Mouse (Mus musculus) liver, postnatal 0 days (tissue): ENCODE measurements around the gene Slc6a19.

Source experiments
- CTCF ChIP-seq: sonication (generic); IDR thresholded peaks from 2 replicates; pipeline ENCODE4 v1.5.1; 2016; ENCODE audit warnings: antibody characterized with exemption, low read depth
- EP300 ChIP-seq: IDR thresholded peaks from 2 replicates; pipeline ENCODE4 v1.6.1; 2016; ENCODE audit warnings: antibody characterized with exemption, low read depth, mild to moderate bottlenecking

DNA sequence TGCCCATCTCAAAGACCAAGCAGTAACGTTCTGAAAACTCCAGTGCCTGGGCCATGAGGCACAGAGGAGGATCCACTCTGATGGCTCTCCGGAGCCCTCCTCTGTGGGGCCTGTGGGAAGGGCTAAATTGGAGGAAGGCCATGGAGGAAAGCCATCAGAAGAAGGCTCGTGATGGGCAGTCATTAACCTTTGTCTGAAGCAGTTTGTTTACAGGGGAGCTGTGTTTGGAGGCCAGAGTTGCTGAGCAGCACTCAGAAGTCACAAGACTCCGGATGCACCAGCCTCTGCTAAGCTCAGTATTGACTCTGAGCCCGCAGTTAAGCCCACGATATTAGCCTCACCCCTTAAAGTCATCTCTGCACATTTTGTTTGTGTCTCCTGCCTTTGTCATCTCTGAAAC, 4.8 kb upstream of the Slc6a19 start:
- TF ChIP-seq EP300, result no peak
- TF ChIP-seq CTCF, result no peak
